In the genomic region with DNA sequence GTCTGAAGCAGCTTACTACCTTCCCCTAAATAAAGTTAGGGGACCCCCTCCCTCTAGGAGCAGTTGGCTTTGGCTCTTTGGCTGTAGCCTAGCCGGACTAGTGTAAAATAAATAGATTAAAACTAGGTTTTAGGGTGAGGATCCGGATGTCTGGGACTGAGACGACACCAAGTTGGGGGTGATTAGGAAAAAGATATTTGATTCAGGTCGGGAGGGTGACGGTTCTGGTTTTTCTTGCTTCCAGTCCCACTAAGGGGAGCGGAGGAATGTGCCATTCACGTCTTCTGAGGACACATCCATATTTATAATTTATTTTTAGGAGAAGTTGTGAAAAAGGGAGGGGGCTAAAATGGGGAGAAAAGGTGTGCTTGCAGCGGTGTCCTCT, we compare ENCODE assay signal across 9 mouse cellular contexts.
DNase-seq lines count a peak whose midpoint lies in the region; ATAC-seq lines count a peak whose summit lies in the region.
"Had no signal": no experiment of that assay in that cellular context is flagged by ENCODE, and none has a peak within 500 bp of the region (broad histone marks: within the 10 kb centered on the region; RNA-seq: fewer than 3 reads in every experiment).

No protein-coding gene starts in this region.

- no peak for DNase-seq in heart, adult 9 months (ENCODE audit: low spot score in 2 of 2)
- DNase-seq in midbrain, embryonic 11.5 days (ENCODE audit: low spot score, missing footprints): peak; percentile 92
- DNase-seq in adrenal gland, postnatal 25 days: no peak
- no peak for DNase-seq in urinary bladder, postnatal 14 days (ENCODE audit: low spot score)
- DNase-seq in thymus, postnatal 14 days: no peak
- DNase-seq: layer of hippocampus, postnatal 36 days had no signal

- no peaks in the 10 kb centered on the region for H3K9me3 ChIP-seq in heart, embryonic 16.5 days (replicated peaks; ENCODE audit: control insufficient read depth, low read length)
- H3K9me3 ChIP-seq in hindbrain, embryonic 12.5 days (replicated peaks): no peaks in the 10 kb centered on the region
- H3K9me3 ChIP-seq in midbrain, embryonic 11.5 days (ENCODE audit: control insufficient read depth, low read length): no peaks in the 10 kb centered on the region

- H3K4me1 ChIP-seq in heart, embryonic 16.5 days (ENCODE audit: control insufficient read depth, insufficient read depth, low read length): peaks cover 8% of the 10 kb centered on the region
- peaks cover 7% of the 10 kb centered on the region for H3K4me1 ChIP-seq in brown adipose tissue, adult 24 weeks (ENCODE audit: control insufficient read depth, insufficient read depth, insufficient read length, low read length)
- H3K4me1 ChIP-seq in hindbrain, embryonic 12.5 days: peaks cover 24% of the 10 kb centered on the region
- H3K4me1 ChIP-seq in midbrain, embryonic 11.5 days (ENCODE audit: control insufficient read depth, insufficient read depth, low read length): peaks cover 35% of the 10 kb centered on the region

- H3K4me2 ChIP-seq in heart, embryonic 16.5 days (ENCODE audit: low read depth, low read length): peak overlapping the region; percentile 97
- peak overlapping the region; percentile 81 for H3K4me2 ChIP-seq in hindbrain, embryonic 12.5 days (replicated peaks)
- H3K4me2 ChIP-seq in midbrain, embryonic 11.5 days: peak overlapping the region; percentile 100

- 25% methylated on average over 8 of the region's 8 CpGs for WGBS in heart, embryonic 16.5 days
- 8% methylated on average over 8 of the region's 8 CpGs for WGBS in hindbrain, embryonic 12.5 days
- 8% methylated on average over 8 of the region's 8 CpGs for WGBS in midbrain, embryonic 11.5 days

- H3K36me3 ChIP-seq in heart, embryonic 16.5 days (ENCODE audit: control insufficient read depth, insufficient read depth): no peaks in the 10 kb centered on the region
- H3K36me3 ChIP-seq in hindbrain, embryonic 12.5 days: no peaks in the 10 kb centered on the region
- H3K36me3 ChIP-seq in midbrain, embryonic 11.5 days (ENCODE audit: control insufficient read depth, insufficient read depth, low read length): no peaks in the 10 kb centered on the region

- peak overlapping the region; percentile 88 for H3K4me3 ChIP-seq in heart, embryonic 16.5 days (ENCODE audit: low read length)
- H3K4me3 ChIP-seq in brown adipose tissue, adult 24 weeks (ENCODE audit: insufficient read depth, low read depth, low read length): peak overlapping the region; percentile 96
- H3K4me3 ChIP-seq in hindbrain, embryonic 12.5 days: peak overlapping the region; percentile 54
- peak overlapping the region; percentile 52 for H3K4me3 ChIP-seq in midbrain, embryonic 11.5 days (ENCODE audit: low read depth, low read length)

- ATAC-seq in heart, embryonic 16.5 days (replicated peaks; ENCODE audit: extremely low read depth, insufficient read depth, low FRiP score): no peak
- ATAC-seq in hindbrain, embryonic 12.5 days (ENCODE audit: low FRiP score): no peak
- no peak for ATAC-seq in midbrain, embryonic 11.5 days (ENCODE audit: low FRiP score)

- H3K27ac ChIP-seq in heart, embryonic 16.5 days (ENCODE audit: low read length): no peak overlapping the region
- peak overlapping the region; percentile 99 for H3K27ac ChIP-seq in brown adipose tissue, adult 24 weeks (replicated peaks; ENCODE audit: low read depth, low read length)
- H3K27ac ChIP-seq in hindbrain, embryonic 12.5 days: no peak overlapping the region
- H3K27ac ChIP-seq in midbrain, embryonic 11.5 days (ENCODE audit: low read depth, low read length): no peak overlapping the region

- H3K9ac ChIP-seq in heart, embryonic 16.5 days (ENCODE audit: low read length): peak overlapping the region; percentile 88
- peak overlapping the region; percentile 70 for H3K9ac ChIP-seq in hindbrain, embryonic 12.5 days
- H3K9ac ChIP-seq in midbrain, embryonic 11.5 days (ENCODE audit: low read length): peak overlapping the region; percentile 70

- no peaks in the 10 kb centered on the region for H3K27me3 ChIP-seq in heart, embryonic 16.5 days (ENCODE audit: control insufficient read depth, insufficient read depth, low read length)
- peaks cover 62% of the 10 kb centered on the region for H3K27me3 ChIP-seq in hindbrain, embryonic 12.5 days
- H3K27me3 ChIP-seq in midbrain, embryonic 11.5 days (ENCODE audit: control insufficient read depth, insufficient read depth, low read length): peaks cover 31% of the 10 kb centered on the region
